Mouse (Mus musculus): ENCODE data around the gene Serpinb6e. TPM values are rescaled to one million over a fixed set of nuclear protein-coding genes. Genes with fewer than 3 reads are reported as not detected.
A peak's percentile ranks its signal among the peaks of the same experiment; 100 is the strongest.

The Serpinb6e gene
- 0.08 and 0.12 TPM in 2 replicates for polyA plus RNA-seq (2012; rRNA removed)

- DNase-seq (ENCODE audit: extremely low spot score in 1 of 2, low spot score in 1 of 2) = no peak
Observed at GRCm38 (mm10) chr13:33843308-33843707, at the start of gene Serpinb6e. Serpinb6e (minus strand) TSS chr13:33843408.

- no peak for DNase-seq (ENCODE audit: extremely low spot score in 1 of 2, low spot score in 1 of 2)
Observed at GRCm38 (mm10) chr13:33830751-33831150, 12.5 kb downstream of the Serpinb6e start.

- no peak for DNase-seq (ENCODE audit: extremely low spot score in 1 of 2, low spot score in 1 of 2)
Observed at GRCm38 (mm10) chr13:33823421-33823820, 19.8 kb downstream of the Serpinb6e start.

GRCm38 (mm10) chr13:33821490-33822143 lies 21.6 kb downstream of the Serpinb6e start:
- DNase-seq (ENCODE audit: extremely low spot score in 1 of 2, low spot score in 1 of 2) = peak in 1 of 2 experiments; percentile 53

Other genes with a start within 250 kb of the Serpinb6e start
- gene Serpinb6d, start 182.0 kb downstream of the Serpinb6e start, polyA plus RNA-seq (2012; rRNA removed) = not detected in 2 replicates
- gene Serpinb6c, start 62.3 kb upstream of the Serpinb6e start, polyA plus RNA-seq (2012; rRNA removed) = 0.10 and 0.69 TPM in 2 replicates
- gene Nqo2, start 121.3 kb upstream of the Serpinb6e start, polyA plus RNA-seq (2012; rRNA removed) = 8.4 and 9.9 TPM in 2 replicates
- gene Ripk1, start 159.0 kb upstream of the Serpinb6e start, polyA plus RNA-seq (2012; rRNA removed) = 4.3 and 4.5 TPM in 2 replicates
- 44.8 and 45.7 TPM in 2 replicates for gene Serpinb6a, start 159.4 kb upstream of the Serpinb6e start, polyA plus RNA-seq (2012; rRNA removed)
- gene Bphl, start 194.2 kb upstream of the Serpinb6e start, polyA plus RNA-seq (2012; rRNA removed) = 47.1 and 56.5 TPM in 2 replicates
- 1,752 and 1,773 TPM in 2 replicates for gene Tubb2a, start 234.6 kb upstream of the Serpinb6e start, polyA plus RNA-seq (2012; rRNA removed)

All from frontal cortex, adult 2 months (tissue).